ENCODE assay signal across 9 mouse cellular contexts in genomic region chr13:82892731-82893130, GRCm38 (mm10).
A peak's percentile ranks its signal among the peaks of the same experiment; 100 is the strongest.
DNase-seq lines count a peak whose midpoint lies in the region; ATAC-seq and TF ChIP-seq lines count a peak whose summit lies in the region.
"Had no signal": no experiment of that assay in that cellular context is flagged by ENCODE, and none has a peak within 500 bp of the region (broad histone marks: within the 10 kb centered on the region; RNA-seq: fewer than 3 reads in every experiment).

No protein-coding gene starts in this region.

- intact Hi-C loops in left cerebral cortex, postnatal 4 days (cut with DNase I), result no loop called here

- no peak overlapping the region for H3K9ac ChIP-seq in forebrain, postnatal 0 days
- no peak overlapping the region for H3K9ac ChIP-seq in intestine, postnatal 0 days (ENCODE audit: low read depth, low read length)

- no peaks in the 10 kb centered on the region for H3K36me3 ChIP-seq in forebrain, postnatal 0 days (ENCODE audit: insufficient read depth)
- no peaks in the 10 kb centered on the region for H3K36me3 ChIP-seq in intestine, postnatal 0 days (ENCODE audit: control insufficient read depth, insufficient read depth)

- no peaks in the 10 kb centered on the region for H3K4me1 ChIP-seq in forebrain, postnatal 0 days (ENCODE audit: insufficient read depth)
- no peaks in the 10 kb centered on the region for H3K4me1 ChIP-seq in intestine, postnatal 0 days (replicated peaks; ENCODE audit: control insufficient read depth, insufficient read depth, low read length)

- no peak overlapping the region for H3K4me3 ChIP-seq in forebrain, postnatal 0 days (ENCODE audit: low read depth, low read length)
- H3K4me3 ChIP-seq in intestine, postnatal 0 days (ENCODE audit: low read depth, low read length), result no peak overlapping the region

- no peaks in the 10 kb centered on the region for H3K27me3 ChIP-seq in forebrain, postnatal 0 days (ENCODE audit: insufficient read depth, low read length)
- no peaks in the 10 kb centered on the region for H3K27me3 ChIP-seq in intestine, postnatal 0 days (replicated peaks; ENCODE audit: control insufficient read depth, insufficient read depth, low read length)

- 48% methylated on average over 2 of the region's 2 CpGs for WGBS in forebrain, postnatal 0 days
- 61% methylated on average over 2 of the region's 2 CpGs for WGBS in intestine, postnatal 0 days

- H3K9me3 ChIP-seq in forebrain, postnatal 0 days (ENCODE audit: low read length), result no peaks in the 10 kb centered on the region
- no peaks in the 10 kb centered on the region for H3K9me3 ChIP-seq in intestine, postnatal 0 days (ENCODE audit: control insufficient read depth)

- no peak overlapping the region for H3K4me2 ChIP-seq in forebrain, postnatal 0 days (ENCODE audit: low read depth)
- H3K4me2 ChIP-seq in intestine, postnatal 0 days (replicated peaks; ENCODE audit: low read depth), result no peak overlapping the region

- no peak overlapping the region for H3K27ac ChIP-seq in forebrain, postnatal 0 days (ENCODE audit: low read depth, low read length)
- H3K27ac ChIP-seq in intestine, postnatal 0 days (ENCODE audit: low read depth, low read length), result no peak overlapping the region
- H3K27ac ChIP-seq: macrophage had no signal

- peak; percentile 65 to 67 for DNase-seq in cerebellum, postnatal 14 days
- no peak for DNase-seq in cerebellum, adult 9-11 months
- DNase-seq in layer of hippocampus, adult 11-12 months (ENCODE audit: low spot score), result peak; percentile 19
- DNase-seq in layer of hippocampus, postnatal 25 days (ENCODE audit: extremely low spot score in 1 of 2, low spot score in 1 of 2), result no peak
- peak; percentile 43 for DNase-seq in forebrain, postnatal 0 days
- peak; percentile 1 for DNase-seq in left cerebral cortex, postnatal 4 days

- no peak for ATAC-seq in forebrain, postnatal 0 days
- ATAC-seq in megakaryocyte progenitor cell, adult 5-6 weeks (replicated peaks; ENCODE audit: poor library complexity), result no peak
- no peak for ATAC-seq in intestine, postnatal 0 days

- TF ChIP-seq CTCF in forebrain, postnatal 0 days (IDR thresholded peaks at IDR 0.05; ENCODE audit: low read depth), result no peak
- no peak for TF ChIP-seq CTCF in intestine, postnatal 0 days (IDR thresholded peaks at IDR 0.05; ENCODE audit: low read depth)

Comparison
In these comparisons a context has a peak if more than half of its experiments do, and no peak if none do; other contexts are left out.
1. DNase-seq: peak in cerebellum, postnatal 14 days (2 of 2), layer of hippocampus, adult 11-12 months (single experiment), forebrain, postnatal 0 days (single experiment) and left cerebral cortex, postnatal 4 days (single experiment); none in cerebellum, adult 9-11 months (single experiment) and layer of hippocampus, postnatal 25 days (0 of 2).